Mouse (Mus musculus) lung, embryonic 16.5 days (tissue): Measurements from ENCODE around the gene Ubqln1. TPM values are rescaled to one million over a fixed set of nuclear protein-coding genes. Genes with fewer than 3 reads are reported as not detected.

Experiments
- ATAC-seq: fragments of 200-750 bp; cut with Nextera tagmentation; 2 replicates; pipeline ENCODE4 v1.8.0; 2017; ENCODE audit warnings: low read depth, mild to moderate bottlenecking, moderate library complexity
- H3K27ac ChIP-seq: fragments of 300-500 bp; sonication (generic); 2 replicates; pipeline ENCODE4 v1.5.1; 2014; ENCODE audit warnings: mild to moderate bottlenecking, control low read depth, low read length
- H3K27me3 ChIP-seq: fragments of 300-500 bp; sonication (generic); 2 replicates; pipeline ENCODE4 v1.6.1; 2014; ENCODE audit warnings: low read depth, low read length, mixed read lengths; ENCODE audit not compliant: control insufficient read depth, insufficient read depth
- H3K36me3 ChIP-seq: fragments of 300-500 bp; sonication (generic); 2 replicates; pipeline ENCODE4 v1.6.1; 2014; ENCODE audit warnings: low read length; ENCODE audit not compliant: control insufficient read depth, insufficient read depth
- H3K4me1 ChIP-seq: fragments of 300-500 bp; sonication (generic); replicated peaks from 2 replicates; pipeline ENCODE4 v1.6.1; 2014; ENCODE audit warnings: low read length, mixed read lengths; ENCODE audit not compliant: control insufficient read depth, insufficient read depth
- H3K4me2 ChIP-seq: fragments of 300-500 bp; sonication (generic); 2 replicates; pipeline ENCODE4 v1.6.1; 2014; ENCODE audit warnings: low read depth, low read length, control low read depth
- H3K4me3 ChIP-seq: fragments of 300-500 bp; sonication (generic); 2 replicates; pipeline ENCODE4 v1.5.1; 2014; ENCODE audit warnings: mild to moderate bottlenecking, low read length, control low read depth
- H3K9ac ChIP-seq: fragments of 300-500 bp; sonication (generic); 2 replicates; pipeline ENCODE4 v1.6.1; 2014; ENCODE audit warnings: low read length, control low read depth
- H3K9me3 ChIP-seq: fragments of 300-500 bp; sonication (generic); 2 replicates; pipeline ENCODE4 v1.6.1; 2016; ENCODE audit warnings: low read length; ENCODE audit not compliant: control insufficient read depth
- WGBS: fragments of 180-500 bp; shearing (Covaris S2); extraction: QIAGEN DNeasy Blood & Tissue Kit; methylation state at CpG from one replicate; pipeline ENCODE4 v1.1.7; 2014; 5-methylcytosine and 5-hydroxymethylcytosine counted together
- polyA plus RNA-seq: library from polyadenylated mRNA; unstranded; fragments of >200 nt; fragmentation: Nextera tagmentation; extraction: Ambion mirVana; gene quantifications from 2 replicates; pipeline ENCODE4 v1.2.1, GENCODE M21; 2015

Ubqln1 gene
- polyA plus RNA-seq, 1 experiment from 2014 or later, result 87.8 TPM

GRCm38 (mm10) chr13:58192146-58192545 lies 23.3 kb downstream of the Ubqln1 start:
- Histone ChIP-seq H3K4me1 (no peaks in the 10 kb centered on the region), H3K27me3 (no peaks in the 10 kb centered on the region), H3K4me2 (no peak overlapping the region), H3K9ac (no peak overlapping the region), H3K36me3 (peaks cover 31% of the 10 kb centered on the region), H3K27ac (no peak overlapping the region), H3K9me3 (no peaks in the 10 kb centered on the region), H3K4me3 (no peak overlapping the region)
- ATAC-seq, result no peak
- 92% methylated on average over 6 of the region's 6 CpGs for WGBS

- peaks cover 29% of the 10 kb centered on the region for H3K36me3 ChIP-seq
Measured at GRCm38 (mm10) chr13:58191516-58191915, 23.9 kb downstream of the Ubqln1 start.

DNA sequence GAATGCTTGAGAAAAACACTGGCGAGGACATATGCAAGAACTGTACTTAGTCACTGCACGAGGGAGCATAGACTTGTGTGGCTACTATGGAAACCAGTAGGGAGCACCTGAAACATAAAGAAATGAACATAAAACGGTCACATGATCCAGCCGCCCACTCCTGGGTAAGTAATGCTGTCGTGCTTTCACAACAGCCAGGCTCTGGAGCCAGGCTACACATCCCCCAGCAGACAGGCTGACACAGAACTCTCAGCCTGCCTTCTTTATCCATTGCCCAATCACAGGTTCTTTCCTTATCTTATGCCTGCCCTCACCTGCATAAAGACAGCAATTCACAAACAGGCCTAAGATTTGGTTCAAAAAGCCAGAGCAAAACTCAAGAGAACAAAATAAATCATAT lies 26.0 kb downstream of the Ubqln1 start:
- Histone ChIP-seq H3K36me3 (peaks cover 29% of the 10 kb centered on the region), H3K4me1 (no peaks in the 10 kb centered on the region), H3K4me3 (no peak overlapping the region), H3K9ac (no peak overlapping the region), H3K4me2 (no peak overlapping the region), H3K9me3 (no peaks in the 10 kb centered on the region), H3K27me3 (no peaks in the 10 kb centered on the region), H3K27ac (no peak overlapping the region)
- 69% methylated on average over 5 of the region's 5 CpGs for WGBS
- ATAC-seq, result no peak

More at GRCm38 (mm10) chr13:58191516-58191915, 23.9 kb downstream of the Ubqln1 start:
- Histone ChIP-seq H3K4me1 (no peaks in the 10 kb centered on the region), H3K4me3 (no peak overlapping the region), H3K9ac (no peak overlapping the region), H3K27me3 (no peaks in the 10 kb centered on the region), H3K27ac (no peak overlapping the region), H3K9me3 (no peaks in the 10 kb centered on the region), H3K4me2 (no peak overlapping the region)
- WGBS, result 97% methylated on average over 14 of the region's 14 CpGs
- ATAC-seq, result no peak

DNA sequence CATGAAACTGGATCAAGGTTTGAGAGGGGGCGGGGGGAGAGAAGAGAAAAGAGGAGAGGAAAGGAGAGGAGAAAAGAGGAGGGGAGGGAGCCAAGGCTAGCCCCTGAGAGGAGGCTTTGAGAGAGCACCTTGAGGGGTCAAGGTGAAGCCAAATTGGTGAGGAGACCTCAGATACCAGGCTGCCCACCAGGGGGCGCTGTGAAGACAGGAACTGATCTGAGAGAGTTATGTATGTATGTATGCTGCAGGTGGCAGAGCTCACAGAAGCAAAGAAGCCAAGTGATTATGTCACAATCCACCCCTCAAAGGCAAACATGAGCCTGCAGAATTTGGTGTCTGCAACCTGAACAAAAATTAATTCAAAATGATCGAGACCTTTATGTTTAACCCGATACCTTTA lies 27.0 kb downstream of the Ubqln1 start:
- H3K4me2 ChIP-seq, result no peak overlapping the region
- H3K9ac ChIP-seq, result no peak overlapping the region
- H3K4me1 ChIP-seq, result no peaks in the 10 kb centered on the region
- H3K36me3 ChIP-seq, result peaks cover 29% of the 10 kb centered on the region
- no peaks in the 10 kb centered on the region for H3K9me3 ChIP-seq
- H3K27me3 ChIP-seq, result no peaks in the 10 kb centered on the region
- H3K4me3 ChIP-seq, result no peak overlapping the region
- WGBS, result 58% methylated on average over 4 of the region's 4 CpGs
- no peak overlapping the region for H3K27ac ChIP-seq
- peak; percentile 59; the same call in 1 of the 2 replicates for ATAC-seq

- H3K36me3 ChIP-seq, result peaks cover 30% of the 10 kb centered on the region
- 87% methylated on average over 3 of the region's 3 CpGs for WGBS
- H3K27me3 ChIP-seq, result no peaks in the 10 kb centered on the region
- no peak overlapping the region for H3K27ac ChIP-seq
- H3K4me3 ChIP-seq, result no peak overlapping the region
- no peaks in the 10 kb centered on the region for H3K4me1 ChIP-seq
- no peak overlapping the region for H3K4me2 ChIP-seq
- ATAC-seq, result no peak
- no peak overlapping the region for H3K9ac ChIP-seq
- no peaks in the 10 kb centered on the region for H3K9me3 ChIP-seq
Measured at GRCm38 (mm10) chr13:58187751-58188150, 27.7 kb downstream of the Ubqln1 start.

DNA sequence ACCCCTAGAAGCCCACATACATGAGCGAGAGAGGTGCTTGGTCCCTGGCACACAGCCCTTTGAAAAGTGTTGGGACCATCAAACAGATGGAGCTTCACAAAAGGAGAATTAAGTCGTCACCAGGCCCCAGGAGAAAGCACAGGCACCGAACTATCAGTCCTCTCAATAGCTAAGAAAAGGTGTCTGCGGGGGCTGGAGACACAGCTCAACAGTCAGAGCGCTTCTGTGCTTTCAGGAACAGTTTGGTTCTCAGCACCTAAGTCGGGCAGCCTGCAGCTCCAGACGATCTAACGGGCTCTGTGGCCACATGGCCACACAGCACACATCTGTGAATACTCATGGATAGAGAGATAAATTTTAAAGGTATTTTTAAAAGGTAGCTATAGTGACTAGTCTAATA lies 29.2 kb downstream of the Ubqln1 start:
- ATAC-seq, result no peak
- peaks cover 27% of the 10 kb centered on the region for H3K36me3 ChIP-seq
- no peaks in the 10 kb centered on the region for H3K4me1 ChIP-seq
- no peaks in the 10 kb centered on the region for H3K9me3 ChIP-seq
- no peaks in the 10 kb centered on the region for H3K27me3 ChIP-seq
- WGBS, result 90% methylated on average over 8 of the region's 8 CpGs
- no peak overlapping the region for H3K27ac ChIP-seq
- H3K9ac ChIP-seq, result no peak overlapping the region
- no peak overlapping the region for H3K4me3 ChIP-seq
- no peak overlapping the region for H3K4me2 ChIP-seq

- 78% methylated on average over 3 of the region's 3 CpGs for WGBS
- H3K4me3 ChIP-seq, result no peak overlapping the region
- no peaks in the 10 kb centered on the region for H3K4me1 ChIP-seq
- H3K9ac ChIP-seq, result no peak overlapping the region
- H3K27ac ChIP-seq, result no peak overlapping the region
- H3K9me3 ChIP-seq, result no peaks in the 10 kb centered on the region
- ATAC-seq, result no peak
- H3K36me3 ChIP-seq, result peaks cover 13% of the 10 kb centered on the region
- H3K4me2 ChIP-seq, result no peak overlapping the region
- H3K27me3 ChIP-seq, result no peaks in the 10 kb centered on the region
Measured at GRCm38 (mm10) chr13:58184111-58184510, 31.3 kb downstream of the Ubqln1 start.

DNA sequence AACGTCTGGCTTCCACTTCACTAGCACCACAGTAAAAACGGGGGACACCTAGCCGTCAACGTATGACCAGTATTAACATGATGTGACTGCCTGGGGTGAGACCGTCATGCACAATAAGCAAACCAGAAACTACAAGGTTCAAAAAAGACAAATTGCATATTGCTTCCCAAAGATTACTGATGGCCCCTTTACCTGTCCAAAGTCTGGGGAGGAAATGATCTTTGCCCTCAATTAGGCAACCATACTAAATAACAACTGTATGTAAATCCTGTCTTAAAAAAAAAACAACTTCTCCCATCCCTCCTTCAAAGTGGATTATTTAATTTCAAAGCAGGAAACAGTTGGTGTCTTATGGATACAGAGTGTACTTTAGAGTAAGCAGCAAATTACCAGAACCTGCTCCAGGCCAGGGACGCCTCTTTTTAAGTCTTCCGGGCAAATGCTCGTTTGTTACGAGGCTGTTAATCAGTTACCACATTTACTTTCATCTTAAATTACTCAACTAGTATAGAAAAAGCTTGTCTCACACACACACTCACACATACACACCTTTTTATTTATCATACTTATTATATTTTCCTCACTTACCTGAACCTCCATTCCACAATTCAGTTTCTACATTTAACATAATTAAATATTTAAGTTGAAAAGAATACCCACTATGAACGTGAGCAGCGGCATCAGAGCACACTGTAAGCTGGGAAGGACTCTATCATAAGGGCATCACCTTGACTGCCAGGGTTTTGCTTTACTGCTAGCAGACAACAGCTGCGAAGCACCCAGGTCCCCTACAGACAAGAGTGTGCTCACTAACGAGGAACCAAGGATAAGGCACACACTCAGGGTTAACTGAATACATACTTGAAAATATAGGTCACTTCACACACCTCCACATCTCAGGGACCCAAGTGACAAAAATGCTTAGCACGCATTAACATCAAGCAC lies 33.6 kb downstream of the Ubqln1 start:
- H3K36me3 ChIP-seq, result peaks cover 23% of the 10 kb centered on the region

DNA sequence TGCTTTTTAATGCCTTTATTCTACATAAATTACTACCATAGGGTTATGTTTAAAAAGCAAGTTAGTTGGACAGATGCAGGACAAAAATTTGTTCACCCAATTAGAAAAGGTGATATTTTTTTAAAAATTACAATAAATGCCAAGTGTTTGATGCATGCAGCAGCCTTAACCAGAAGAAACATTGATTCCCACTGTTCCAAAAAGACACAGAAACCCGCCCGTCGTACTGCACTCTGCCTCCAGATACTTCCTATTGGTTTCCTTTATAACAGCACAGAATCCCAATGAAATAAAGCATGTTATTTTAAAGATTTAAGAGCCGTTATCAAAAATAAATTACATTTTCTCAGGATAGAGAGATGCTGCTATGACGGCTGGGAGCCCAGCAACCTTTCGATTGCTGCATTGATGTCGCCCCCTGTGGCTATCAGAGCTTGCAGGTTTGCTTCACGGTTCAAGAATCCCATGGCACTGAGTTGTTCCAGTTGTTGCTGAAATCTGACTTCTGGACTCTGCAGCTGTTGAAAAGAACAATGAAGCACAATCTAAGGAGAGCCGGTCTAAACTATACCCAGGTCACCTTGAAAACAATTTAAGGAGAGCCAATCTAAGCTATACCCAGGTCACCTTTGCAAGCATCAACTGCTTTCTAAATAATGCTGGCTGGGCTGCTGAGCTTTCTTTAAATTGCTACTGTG lies 37.8 kb downstream of the Ubqln1 start:
- Histone ChIP-seq H3K4me2 (no peak overlapping the region), H3K36me3 (peaks cover 30% of the 10 kb centered on the region), H3K27ac (no peak overlapping the region), H3K9ac (no peak overlapping the region), H3K9me3 (no peaks in the 10 kb centered on the region), H3K27me3 (no peaks in the 10 kb centered on the region), H3K4me1 (no peaks in the 10 kb centered on the region), H3K4me3 (no peak overlapping the region)
- 92% methylated on average over 9 of the region's 9 CpGs for WGBS
- ATAC-seq, result no peak

More for the DNA sequence above, 33.6 kb downstream of the Ubqln1 start:
- WGBS, result 84% methylated on average over 14 of the region's 14 CpGs
- Histone ChIP-seq H3K9me3 (no peaks in the 10 kb centered on the region), H3K27me3 (no peaks in the 10 kb centered on the region), H3K9ac (no peak overlapping the region), H3K4me2 (no peak overlapping the region), H3K4me3 (no peak overlapping the region), H3K4me1 (no peaks in the 10 kb centered on the region), H3K27ac (no peak overlapping the region)
- ATAC-seq, result no peak
